Mouse (Mus musculus) MEL (cell line): Measurements from ENCODE around the gene Mtmr1. TPM values are rescaled to one million over a fixed set of nuclear protein-coding genes. Genes with fewer than 3 reads are reported as not detected.

Experiments
- DNase-seq: peaks from one replicate; pipeline ENCODE4 v3.0.0; 2011; ENCODE audit warnings: low read depth, low spot score
- H3K27ac ChIP-seq: 2 replicates; pipeline ENCODE4 v1.5.1; 2012; ENCODE audit warnings: low read depth, mild to moderate bottlenecking, control low read depth, low read length, moderate library complexity; ENCODE audit not compliant: control insufficient read depth
- H3K27me3 ChIP-seq, 2 experiments: fragments of 150-350 bp in 1 of 2; sonication (generic) in 1 of 2; 2 replicates each; pipeline ENCODE4 v1.6.1; 2012; ENCODE audit warnings: low read length in 2 of 2, mild to moderate bottlenecking in 2 of 2, improper control_type of control experiment in 1 of 2, moderate library complexity in 1 of 2; ENCODE audit not compliant: insufficient read depth in 2 of 2, control insufficient read depth in 1 of 2
- H3K36me3 ChIP-seq, 2 experiments: 2 replicates each; pipeline ENCODE4 v1.6.1; 2012 to 2014; ENCODE audit warnings: low read length in 2 of 2, improper control_type of control experiment in 1 of 2, inconsistent platforms in 1 of 2, mild to moderate bottlenecking in 1 of 2; ENCODE audit not compliant: insufficient read depth in 2 of 2, control insufficient read depth in 1 of 2
- H3K4me1 ChIP-seq, 2 experiments: fragments of 150-350 bp in 1 of 2; sonication (generic) in 1 of 2; 2 replicates each; pipeline ENCODE4 v1.6.1; 2012; ENCODE audit warnings: low read length in 2 of 2, improper control_type of control experiment in 1 of 2, mild to moderate bottlenecking in 1 of 2; ENCODE audit not compliant: insufficient read depth in 2 of 2, control insufficient read depth in 1 of 2
- H3K4me3 ChIP-seq, 2 experiments: fragments of 150-350 bp in 1 of 2; sonication (generic) in 1 of 2; 2 replicates each; pipeline ENCODE4 v1.5.1; 2012; ENCODE audit warnings: low read depth in 2 of 2, low read length in 2 of 2, mild to moderate bottlenecking in 2 of 2, moderate library complexity in 2 of 2, control low read depth in 1 of 2, improper control_type of control experiment in 1 of 2; ENCODE audit not compliant: control insufficient read depth in 1 of 2, insufficient read depth in 1 of 2
- H3K79me2 ChIP-seq: 2 replicates; pipeline ENCODE4 v1.6.1; 2012; ENCODE audit warnings: mild to moderate bottlenecking, low read length, moderate library complexity; ENCODE audit not compliant: control insufficient read depth, poor library complexity, insufficient read depth
- H3K9ac ChIP-seq: 2 replicates; pipeline ENCODE4 v1.6.1; 2012; ENCODE audit warnings: low read depth, mild to moderate bottlenecking, control low read depth, low read length, moderate library complexity; ENCODE audit not compliant: control insufficient read depth, poor library complexity, severe bottlenecking
- H3K9me3 ChIP-seq: fragments of 150-350 bp; sonication (generic); replicated peaks from 2 replicates; pipeline ENCODE4 v1.6.1; 2012; ENCODE audit warnings: mild to moderate bottlenecking, low read length, improper control_type of control experiment, moderate library complexity; ENCODE audit not compliant: insufficient read depth
- BHLHE40 ChIP-seq: IDR thresholded peaks from 2 replicates; pipeline ENCODE4 v1.6.1; 2012; ENCODE audit warnings: low read depth, mild to moderate bottlenecking, inconsistent platforms, low read length, improper control_type of control experiment, borderline replicate concordance
- CHD2 ChIP-seq: IDR thresholded peaks from 2 replicates; pipeline ENCODE4 v1.6.1; 2011; ENCODE audit warnings: low read length, improper control_type of control experiment
- CTCF ChIP-seq, 3 experiments: IDR thresholded peaks in 2 of 3; conservative IDR thresholded peaks in 1 of 3; 2 replicates each; pipeline ENCODE4 v1.5.1; 2011 to 2012; ENCODE audit warnings: low read length in 3 of 3, low read depth in 2 of 3, mild to moderate bottlenecking in 2 of 3, improper control_type of control experiment in 1 of 3, inconsistent platforms in 1 of 3, mixed read lengths in 1 of 3, moderate library complexity in 1 of 3; ENCODE audit not compliant: control insufficient read depth in 1 of 3, insufficient read depth in 1 of 3, poor library complexity in 1 of 3, severe bottlenecking in 1 of 3
- E2F4 ChIP-seq: IDR thresholded peaks from 2 replicates; pipeline ENCODE4 v1.6.1; 2011; ENCODE audit warnings: low read depth, low read length, improper control_type of control experiment, borderline replicate concordance
- ELF1 ChIP-seq: IDR thresholded peaks from 2 replicates; pipeline ENCODE4 v1.6.1; 2014; ENCODE audit warnings: low read depth, mild to moderate bottlenecking, inconsistent platforms, low read length, improper control_type of control experiment, moderate library complexity
- EP300 ChIP-seq, 2 experiments: IDR thresholded peaks; 2 replicates each; pipeline ENCODE4 v1.6.1; 2011; ENCODE audit warnings: improper control_type of control experiment in 2 of 2, low read length in 2 of 2, low read depth in 1 of 2, mild to moderate bottlenecking in 1 of 2
- GABPA ChIP-seq: IDR thresholded peaks from 2 replicates; pipeline ENCODE4 v1.6.1; 2012; ENCODE audit warnings: low read depth, mild to moderate bottlenecking, inconsistent platforms, low read length, improper control_type of control experiment, moderate library complexity
- JUND ChIP-seq: IDR thresholded peaks from 2 replicates; pipeline ENCODE4 v1.6.1; 2011; ENCODE audit warnings: low read depth, mild to moderate bottlenecking, improper control_type of control experiment, low read length
- KAT2A ChIP-seq: conservative IDR thresholded peaks from 2 replicates; pipeline ENCODE4 v1.6.1; 2012; ENCODE audit warnings: low read depth, low read length, improper control_type of control experiment, inconsistent platforms
- MAX ChIP-seq: IDR thresholded peaks from 2 replicates; pipeline ENCODE4 v1.6.1; 2011; ENCODE audit warnings: low read length, improper control_type of control experiment
- MAZ ChIP-seq: IDR thresholded peaks from 2 replicates; pipeline ENCODE4 v1.6.1; 2012; ENCODE audit warnings: low read depth, mild to moderate bottlenecking, inconsistent platforms, low read length, improper control_type of control experiment
- MEF2A ChIP-seq: IDR thresholded peaks from 2 replicates; pipeline ENCODE4 v1.6.1; 2014; ENCODE audit warnings: low read depth, mild to moderate bottlenecking, inconsistent platforms, low read length, improper control_type of control experiment; ENCODE audit not compliant: poor library complexity, insufficient replicate concordance, severe bottlenecking; ENCODE audit errors: extremely low read depth
- MXI1 ChIP-seq: IDR thresholded peaks from 2 replicates; pipeline ENCODE4 v1.6.1; 2011; ENCODE audit warnings: mild to moderate bottlenecking, low read depth, low read length, improper control_type of control experiment
- MYC ChIP-seq: IDR thresholded peaks from 2 replicates; pipeline ENCODE4 v1.6.1; 2011; ENCODE audit warnings: low read depth, mild to moderate bottlenecking, low read length, improper control_type of control experiment, moderate library complexity
- NELFE ChIP-seq: IDR thresholded peaks from 2 replicates; pipeline ENCODE4 v1.6.1; 2011; ENCODE audit warnings: low read depth, low read length, improper control_type of control experiment
- NRF1 ChIP-seq: IDR thresholded peaks from 2 replicates; pipeline ENCODE4 v1.6.1; 2014; ENCODE audit warnings: low read depth, mild to moderate bottlenecking, inconsistent platforms, low read length, improper control_type of control experiment, moderate library complexity; ENCODE audit not compliant: poor library complexity, insufficient read depth, severe bottlenecking
- POLR2AphosphoS5 ChIP-seq: IDR thresholded peaks from 2 replicates; pipeline ENCODE4 v1.6.1; 2012; ENCODE audit warnings: low read depth, borderline replicate concordance, mild to moderate bottlenecking, inconsistent platforms, low read length, moderate library complexity, mixed read lengths
- RCOR1 ChIP-seq: IDR thresholded peaks from 2 replicates; pipeline ENCODE4 v1.6.1; 2012; ENCODE audit warnings: low read depth, mild to moderate bottlenecking, inconsistent platforms, low read length, improper control_type of control experiment
- SIN3A ChIP-seq: IDR thresholded peaks from 2 replicates; pipeline ENCODE4 v1.6.1; 2012; ENCODE audit warnings: low read length, improper control_type of control experiment, inconsistent platforms
- SMC3 ChIP-seq: IDR thresholded peaks from 2 replicates; pipeline ENCODE4 v1.6.1; 2011; ENCODE audit warnings: low read depth, low read length, improper control_type of control experiment
- TAL1 ChIP-seq: IDR thresholded peaks from 2 replicates; pipeline ENCODE4 v1.6.1; 2012; ENCODE audit warnings: mild to moderate bottlenecking, inconsistent platforms, low read length, moderate library complexity, mixed read lengths
- TBP ChIP-seq: IDR thresholded peaks from 2 replicates; pipeline ENCODE4 v1.8.0; 2011; ENCODE audit warnings: low read depth, low read length, improper control_type of control experiment
- TCF12 ChIP-seq: IDR thresholded peaks from 2 replicates; pipeline ENCODE4 v1.6.1; 2014; ENCODE audit warnings: low read depth, mild to moderate bottlenecking, inconsistent platforms, low read length, improper control_type of control experiment, moderate library complexity
- UBTF ChIP-seq: IDR thresholded peaks from 2 replicates; pipeline ENCODE4 v1.6.1; 2012; ENCODE audit warnings: low read depth, mild to moderate bottlenecking, inconsistent platforms, low read length, improper control_type of control experiment, moderate library complexity, borderline replicate concordance; ENCODE audit not compliant: insufficient read depth
- USF1 ChIP-seq: IDR thresholded peaks from 2 replicates; pipeline ENCODE4 v1.6.1; 2014; ENCODE audit warnings: low read depth, mild to moderate bottlenecking, inconsistent platforms, low read length, improper control_type of control experiment, moderate library complexity
- ZC3H11A ChIP-seq: IDR thresholded peaks from 2 replicates; pipeline ENCODE4 v1.6.1; 2012; ENCODE audit warnings: low read depth, mild to moderate bottlenecking, inconsistent platforms, low read length, improper control_type of control experiment
- ZKSCAN1 ChIP-seq: IDR thresholded peaks from 2 replicates; pipeline ENCODE4 v1.6.1; 2012; ENCODE audit warnings: low read depth, mild to moderate bottlenecking, inconsistent platforms, low read length, improper control_type of control experiment, moderate library complexity
- polyA plus RNA-seq, 2 experiments: library from polyadenylated mRNA; stranded (reverse) in 1 of 2; unstranded in 1 of 2; fragments of >175 nt in 1 of 2; fragments of >200 nt in 1 of 2; gene quantifications; 2 replicates each; pipeline versions ENCODE4 v1.2.1 to v1.2.4; 2012; ENCODE audit warnings: low replicate concordance in 2 of 2, low read depth in 1 of 2; ENCODE audit not compliant: insufficient read length in 2 of 2, insufficient read depth in 1 of 2, missing spikeins in 1 of 2
- total RNA-seq: library from RNA; depleted of rRNA; stranded (reverse); fragments of 300-350 nt; gene quantifications from 2 replicates; pipeline ENCODE4 v1.2.3, GENCODE M21; 2012

Gene Mtmr1
- total and polyA plus RNA-seq, 3 experiments, result 14.8 to 19.4 TPM; not detected in 1

GRCm38 (mm10) chrX:71376781-71377180 is 12.2 kb downstream of the Mtmr1 start:
- no peak overlapping the region for H3K27ac ChIP-seq
- no peaks in the 10 kb centered on the region for H3K4me1 ChIP-seq
- H3K9ac ChIP-seq, result no peak overlapping the region
- no peak for TF ChIP-seq JUND
- no peak for TF ChIP-seq POLR2AphosphoS5
- TF ChIP-seq TBP, result no peak
- no peak for TF ChIP-seq MAZ
- no peak for TF ChIP-seq ZC3H11A
- TF ChIP-seq NELFE, result no peak
- TF ChIP-seq UBTF, result no peak
- no peak for TF ChIP-seq TAL1
- no peak for TF ChIP-seq EP300 (IDR thresholded peaks at IDR 0.05; ENCODE audit: low read depth in 1 of 2, low read length in 2 of 2)
- no peak for TF ChIP-seq USF1
- TF ChIP-seq ELF1, result no peak
- no peak for TF ChIP-seq RCOR1
- TF ChIP-seq SIN3A, result no peak
- no peak for TF ChIP-seq E2F4
- no peak for TF ChIP-seq MYC
- no peaks in the 10 kb centered on the region for H3K27me3 ChIP-seq
- no peak overlapping the region for H3K4me3 ChIP-seq
- no peaks in the 10 kb centered on the region for H3K79me2 ChIP-seq
- H3K36me3 ChIP-seq, result no peaks in the 10 kb centered on the region
- DNase-seq, result no peak
- no peaks in the 10 kb centered on the region for H3K9me3 ChIP-seq

- H3K9ac ChIP-seq, result no peak overlapping the region
Measured at GRCm38 (mm10) chrX:71378435-71378834, 13.9 kb downstream of the Mtmr1 start.

More at GRCm38 (mm10) chrX:71378435-71378834, 13.9 kb downstream of the Mtmr1 start:
- Histone ChIP-seq H3K4me3 (no peak overlapping the region), H3K79me2 (no peaks in the 10 kb centered on the region), H3K4me1 (no peaks in the 10 kb centered on the region), H3K27me3 (no peaks in the 10 kb centered on the region), H3K27ac (no peak overlapping the region), H3K36me3 (no peaks in the 10 kb centered on the region; a peak in 1 of 4 replicates), H3K9me3 (no peaks in the 10 kb centered on the region)
- no peak for DNase-seq
- TF ChIP-seq SMC3 (no peak), MEF2A (no peak), TAL1 (no peak), TCF12 (no peak), E2F4 (no peak), ZC3H11A (no peak), MAX (no peak), NELFE (no peak), BHLHE40 (no peak), KAT2A (no peak), JUND (no peak), MXI1 (no peak), ELF1 (no peak), GABPA (no peak), NRF1 (no peak), CTCF (IDR thresholded peaks at IDR 0.05 in 2 of 3, conservative IDR thresholded peaks at IDR 0.05 in 1 of 3; ENCODE audit: control insufficient read depth in 1 of 3, insufficient read depth in 1 of 3, low read depth in 2 of 3, low read length in 3 of 3, poor library complexity in 1 of 3, severe bottlenecking in 1 of 3) (no peak), SIN3A (no peak), ZKSCAN1 (no peak), CHD2 (no peak)
